Mouse (Mus musculus) cerebellum, adult 11-12 months (tissue): Measurements from ENCODE around the gene Upp2.

Source experiments
- DNase-seq: peaks from one replicate; pipeline ENCODE4 v3.0.0; 2022

The Upp2 gene

GRCm38 (mm10) chr2:58552296-58552695 is 14.8 kb upstream of the Upp2 start:
- no peak for DNase-seq

DNA sequence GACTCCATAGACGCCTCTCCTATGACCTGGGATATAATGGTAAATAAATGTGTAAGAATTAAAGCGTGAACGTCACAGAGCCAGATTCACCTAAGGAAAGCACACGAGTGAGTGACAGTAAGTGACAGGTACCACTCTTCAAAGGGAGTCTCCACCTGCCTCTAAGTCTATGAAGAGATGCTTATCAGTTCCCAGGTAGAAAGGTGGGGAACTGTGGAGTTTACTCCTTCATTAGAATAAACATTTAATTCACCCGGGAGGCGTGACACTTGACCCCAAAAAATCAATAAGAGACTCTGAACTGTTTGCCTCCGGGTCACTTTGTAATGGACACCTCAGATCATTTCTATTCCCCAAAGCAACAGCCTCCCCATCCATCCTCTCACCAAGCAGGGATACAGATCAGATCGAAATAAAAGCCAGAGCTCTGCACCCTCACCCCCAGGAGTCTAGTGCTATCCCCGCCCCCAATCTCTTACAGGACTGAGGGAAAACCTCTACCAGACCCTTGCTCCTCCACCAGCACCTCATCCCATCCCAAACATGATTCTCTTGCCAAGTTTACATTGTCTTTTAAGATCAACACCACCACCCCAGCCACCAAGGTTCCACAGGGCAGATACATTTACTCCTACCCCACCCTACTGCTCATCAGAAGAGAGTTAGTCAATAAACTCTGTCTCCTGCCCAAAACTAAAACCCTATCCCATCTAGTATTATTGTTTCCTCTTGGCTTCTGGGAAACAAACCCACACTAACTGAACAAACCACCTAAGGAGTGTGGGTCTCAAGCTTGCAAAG is 9.9 kb upstream of the Upp2 start:
- DNase-seq, result no peak

- no peak for DNase-seq
Measured at GRCm38 (mm10) chr2:58562137-58562536, 5.0 kb upstream of the Upp2 start.

DNA sequence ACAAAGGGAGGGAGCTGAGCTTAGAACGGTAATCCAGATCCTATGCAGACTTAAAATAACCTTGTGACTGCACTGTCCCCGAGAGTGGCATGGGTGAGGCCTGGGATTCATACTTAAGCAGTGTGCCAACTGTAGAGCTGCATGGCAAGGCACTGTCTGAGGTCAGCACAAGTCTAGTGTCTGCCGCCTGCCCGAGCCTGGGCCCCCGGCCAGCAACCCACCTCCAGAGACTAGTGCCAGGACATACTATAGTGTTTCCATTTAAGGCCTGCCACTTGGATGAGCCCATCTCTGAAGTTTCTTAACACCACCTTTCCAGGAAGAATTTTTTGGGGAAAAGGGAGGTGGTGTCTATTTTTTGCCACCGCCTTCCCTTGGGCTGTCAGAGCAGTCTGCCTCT is 1.8 kb upstream of the Upp2 start:
- DNase-seq, result peak; percentile 74

DNA sequence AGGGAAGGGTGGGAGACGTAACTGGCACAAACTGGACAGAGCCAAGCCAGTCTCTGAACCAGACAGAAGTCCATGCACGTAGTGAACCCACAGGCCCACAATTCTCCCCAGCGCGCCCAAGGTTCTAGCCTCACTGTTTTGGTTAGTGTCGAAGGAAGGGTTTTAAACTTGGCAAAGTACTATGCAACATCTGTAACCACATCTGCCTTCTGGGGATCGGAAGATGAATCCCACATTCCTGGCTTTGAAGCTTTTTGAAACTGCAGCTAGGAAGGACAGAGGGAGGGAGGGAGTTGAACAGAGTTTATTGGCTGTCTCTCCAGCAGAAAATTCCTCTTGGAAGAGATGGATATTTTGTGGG is 1.1 kb upstream of the Upp2 start:
- DNase-seq, result peak; percentile 55

DNA sequence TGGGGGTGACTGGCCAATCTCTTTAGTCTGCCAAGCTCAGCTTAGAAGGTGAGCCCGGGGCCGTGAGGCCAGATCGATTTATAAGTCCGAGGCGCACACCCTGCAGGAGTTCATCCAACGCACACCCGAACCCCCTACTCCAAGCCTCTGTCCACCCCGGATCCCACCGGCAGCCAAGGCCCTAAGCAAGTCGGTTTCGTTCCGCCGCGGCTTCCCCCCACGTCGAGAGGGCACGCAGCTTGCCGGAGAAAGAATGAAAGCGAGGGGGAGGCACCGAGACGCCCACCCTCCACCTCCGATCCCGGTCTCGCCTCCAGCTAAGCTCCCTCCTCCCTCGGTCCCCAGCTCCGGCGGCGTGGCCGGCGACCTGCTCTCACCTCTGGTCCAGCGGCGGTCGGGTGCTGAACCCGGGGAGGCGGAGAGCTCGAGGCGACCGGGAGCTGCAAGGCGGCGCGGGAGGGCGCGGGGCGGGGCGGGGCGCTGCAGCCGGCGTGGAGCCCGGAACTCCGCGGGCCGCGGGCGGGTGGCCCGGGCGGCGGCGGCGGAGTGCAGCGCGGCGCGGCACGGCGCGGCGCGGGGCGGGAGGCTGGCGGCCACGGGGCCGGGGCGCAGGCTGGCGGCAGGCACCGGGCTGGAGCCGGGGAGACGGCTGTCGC is 560 bp upstream of the Upp2 start:
- peak; percentile 80 for DNase-seq

DNA sequence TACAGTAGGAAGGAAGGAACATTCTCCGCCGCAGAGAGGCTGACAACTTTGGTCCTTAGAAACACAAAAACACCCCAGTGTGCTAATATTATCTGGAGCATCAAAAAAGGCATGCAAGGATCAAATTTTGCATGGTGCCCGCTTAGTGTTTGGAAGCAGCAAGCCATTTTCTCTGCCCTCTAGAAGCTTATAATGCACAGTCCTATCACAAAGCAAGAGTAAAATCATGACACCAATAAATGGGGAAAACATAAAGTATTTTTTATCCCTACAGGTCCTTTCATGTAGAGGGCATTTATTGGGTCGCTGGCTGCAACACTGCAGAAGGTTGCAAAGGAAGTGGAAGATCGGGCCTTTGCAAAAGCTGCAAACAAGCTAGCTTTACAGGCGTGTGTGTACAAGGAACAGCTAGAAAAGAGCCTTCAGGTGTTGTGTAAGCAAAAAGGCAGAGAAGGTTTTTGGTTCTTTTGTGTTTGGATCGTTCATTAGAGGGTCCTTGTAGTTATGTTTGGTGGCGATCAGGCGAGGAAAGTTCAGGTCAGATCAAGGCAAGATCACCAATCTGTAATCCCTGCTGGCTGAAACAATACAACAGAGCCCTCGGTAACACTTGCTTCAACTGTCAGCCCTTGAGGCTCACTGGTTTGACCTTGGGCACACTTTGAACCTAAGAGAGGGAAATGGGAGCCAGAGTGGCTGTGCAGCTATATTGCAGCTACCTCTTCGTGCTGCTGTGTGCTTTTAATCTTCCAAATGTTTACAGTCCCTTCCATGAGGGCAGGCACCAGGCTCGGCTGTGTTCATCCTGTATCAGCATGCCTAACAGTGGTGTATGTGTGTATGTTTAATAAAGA is 995 bp downstream of the Upp2 start:
- DNase-seq, result peak; percentile 31

DNA sequence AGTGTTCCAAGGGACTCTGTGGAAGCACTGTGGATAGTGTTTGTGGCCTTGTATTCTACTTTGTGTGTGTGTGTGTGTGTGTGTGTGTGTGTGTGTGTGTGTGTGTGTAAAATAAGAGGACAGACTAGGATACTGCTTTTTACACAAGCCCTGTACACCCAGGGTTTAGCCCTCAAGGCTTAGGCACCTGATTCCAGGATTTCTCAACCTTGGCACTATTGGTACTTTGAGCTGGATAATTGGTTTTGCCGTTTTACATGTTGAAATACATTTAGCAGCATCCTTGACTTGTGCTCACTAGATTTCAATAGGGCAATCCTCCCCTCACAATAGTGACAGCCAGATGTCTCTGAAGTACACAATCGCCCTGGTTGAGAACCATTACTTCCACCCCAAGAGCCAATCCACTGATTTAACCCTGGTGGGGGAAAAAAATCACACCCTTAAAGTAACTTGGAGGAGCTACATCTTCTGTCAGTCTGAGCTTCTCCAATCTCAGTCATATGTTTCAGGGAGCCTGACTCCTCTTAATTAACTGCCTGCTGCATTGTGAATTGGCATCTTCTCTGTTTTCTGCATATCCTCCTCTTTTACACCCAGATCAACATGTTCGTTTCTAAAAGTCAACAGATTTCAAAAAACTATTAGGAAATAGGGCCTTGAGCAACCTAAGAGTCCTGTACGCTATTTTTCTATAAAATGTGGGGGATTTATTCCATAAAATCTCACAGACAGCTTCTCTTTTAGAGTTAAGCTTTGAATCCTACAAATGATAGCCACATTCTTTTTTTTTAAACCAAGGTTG is 1.9 kb downstream of the Upp2 start:
- DNase-seq, result no peak

DNA sequence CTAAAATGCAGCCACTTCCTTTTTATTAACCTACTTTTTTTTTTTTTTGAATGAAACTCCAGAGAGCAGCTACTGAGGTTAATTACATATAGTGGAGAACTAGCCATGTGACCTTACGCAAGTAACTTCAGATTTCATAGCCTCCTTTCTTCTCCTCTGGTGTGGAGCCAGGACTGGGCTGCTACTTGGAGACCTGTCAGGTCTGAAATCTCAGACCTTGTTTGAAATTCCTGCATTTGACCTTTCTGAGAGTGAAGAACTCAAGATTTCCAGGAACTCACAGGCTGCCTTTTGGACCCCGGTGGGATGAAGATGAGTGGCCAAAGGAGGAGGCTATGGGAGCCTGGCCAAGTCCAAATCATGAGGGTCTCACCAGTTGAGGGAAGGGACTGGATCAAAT is 7.1 kb downstream of the Upp2 start:
- no peak for DNase-seq

DNA sequence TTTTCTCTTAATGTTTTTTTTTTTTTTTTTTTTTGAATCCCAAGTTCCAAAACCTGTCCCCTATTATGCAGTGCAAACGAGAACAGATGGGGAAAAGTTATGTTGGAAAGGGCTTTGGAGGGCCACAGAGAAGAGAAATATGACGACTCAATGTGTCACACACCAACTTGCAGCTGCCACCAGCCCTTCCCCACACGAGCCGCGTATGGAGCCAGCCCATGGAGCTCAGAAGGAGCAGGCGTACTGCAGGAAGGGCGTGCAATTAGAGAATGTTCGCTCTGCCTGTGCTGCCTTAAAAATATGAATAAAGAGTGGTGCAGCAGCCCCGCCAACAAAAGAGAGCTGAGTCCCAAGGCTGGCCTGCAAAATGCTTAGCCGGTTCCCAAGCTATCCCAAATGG is 19.2 kb downstream of the Upp2 start:
- DNase-seq, result no peak

GRCm38 (mm10) chr2:58589637-58590036 is 22.5 kb downstream of the Upp2 start:
- DNase-seq, result no peak

DNA sequence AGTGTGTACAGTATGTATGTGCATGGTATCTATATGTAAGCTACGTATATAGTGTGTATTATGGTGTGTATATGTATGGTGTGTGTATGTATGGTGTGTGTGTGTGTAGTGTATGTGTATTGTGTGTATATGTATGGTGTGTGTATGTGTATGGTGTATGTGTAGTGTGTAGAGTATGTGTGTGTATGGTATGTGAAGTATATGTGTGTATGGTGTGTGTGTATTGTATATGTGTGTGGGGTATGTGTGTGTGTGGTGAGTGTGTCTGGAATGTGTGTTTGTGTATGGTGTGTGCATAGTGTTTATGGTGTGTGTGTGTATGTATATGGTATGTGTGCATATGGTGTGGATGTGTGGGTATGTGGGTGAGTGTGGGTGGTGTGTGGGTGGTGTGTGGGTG is 23.0 kb downstream of the Upp2 start:
- no peak for DNase-seq

DNA sequence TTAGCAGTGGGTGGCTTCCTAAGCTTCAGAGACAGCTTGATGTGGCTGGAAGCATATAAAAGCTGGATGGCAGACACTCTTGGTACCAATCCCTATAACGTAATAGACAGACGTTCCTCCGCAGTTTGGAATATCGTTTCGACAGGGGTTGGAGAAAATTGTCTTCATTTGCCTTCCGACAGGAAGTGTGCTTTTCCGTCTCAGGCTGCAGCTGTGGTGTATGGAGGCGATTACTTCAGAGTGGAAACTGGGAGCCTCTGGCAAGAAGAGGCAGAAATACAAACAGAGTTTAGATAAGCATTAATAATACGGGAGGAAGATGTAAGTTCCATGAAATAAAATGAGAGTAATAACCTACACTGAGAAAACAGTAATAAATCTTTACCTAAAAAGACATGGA is 28.3 kb downstream of the Upp2 start:
- DNase-seq, result no peak

GRCm38 (mm10) chr2:58596774-58597342 is 29.8 kb downstream of the Upp2 start:
- peak; percentile 83 for DNase-seq

- peak; percentile 29 for DNase-seq
Measured at GRCm38 (mm10) chr2:58597556-58597955, 30.5 kb downstream of the Upp2 start.

DNA sequence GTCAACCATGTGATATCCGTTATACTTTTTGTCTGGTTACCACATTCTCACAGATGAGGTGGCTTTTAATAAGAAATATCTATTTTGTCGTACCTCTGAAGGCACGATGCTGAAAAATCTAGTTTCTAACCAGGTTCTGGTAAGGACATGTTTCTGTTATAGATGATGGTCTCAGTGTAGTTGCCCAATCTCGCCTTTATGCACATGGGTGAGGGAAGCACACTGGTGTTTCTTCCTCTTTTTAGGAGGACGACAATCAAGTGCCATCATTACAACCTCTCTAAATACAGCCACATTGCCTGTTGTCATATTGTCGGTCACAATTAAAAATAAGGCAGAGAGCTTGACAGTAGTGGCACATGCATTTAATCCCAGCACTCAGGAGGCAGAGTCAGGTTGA is 32.5 kb downstream of the Upp2 start:
- DNase-seq, result no peak

DNA sequence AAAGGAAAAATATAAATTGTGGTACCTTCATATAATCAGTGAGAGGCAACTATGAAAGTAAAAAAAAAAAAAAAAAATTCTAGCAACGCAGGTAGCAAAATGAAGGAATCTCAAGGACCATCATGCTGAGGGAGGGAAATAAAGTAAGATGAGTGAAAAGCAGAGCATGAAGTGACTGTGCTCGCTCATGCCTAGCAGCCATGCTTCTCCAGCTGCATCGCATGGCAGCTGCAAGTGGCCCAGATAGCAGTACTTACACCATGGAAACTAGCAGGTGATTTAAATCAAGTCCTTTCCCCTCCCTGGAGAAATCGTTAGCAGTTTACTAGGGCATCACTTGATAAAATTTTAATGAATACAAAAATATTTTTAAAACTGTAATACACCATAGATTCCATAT is 34.3 kb downstream of the Upp2 start:
- DNase-seq, result no peak

DNA sequence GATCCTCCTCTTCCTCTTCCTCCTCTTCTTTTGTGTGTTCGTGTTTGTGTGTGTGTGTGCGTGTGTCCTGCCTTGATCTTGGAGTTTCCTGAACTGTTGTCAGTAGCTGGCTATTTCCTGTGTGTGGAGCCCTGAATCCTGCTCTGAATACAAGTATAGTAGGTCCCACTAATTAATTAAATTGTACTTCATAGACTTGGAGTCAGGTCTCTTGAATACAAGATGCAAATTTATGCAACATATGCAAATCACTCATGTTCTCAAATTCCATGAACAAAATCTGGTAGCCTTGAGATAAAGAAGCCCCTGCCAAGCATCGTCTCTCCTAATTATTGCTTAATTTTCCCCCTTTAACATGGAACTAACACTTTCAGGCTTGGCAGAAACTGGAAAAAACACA is 36.3 kb downstream of the Upp2 start:
- DNase-seq, result no peak

DNA sequence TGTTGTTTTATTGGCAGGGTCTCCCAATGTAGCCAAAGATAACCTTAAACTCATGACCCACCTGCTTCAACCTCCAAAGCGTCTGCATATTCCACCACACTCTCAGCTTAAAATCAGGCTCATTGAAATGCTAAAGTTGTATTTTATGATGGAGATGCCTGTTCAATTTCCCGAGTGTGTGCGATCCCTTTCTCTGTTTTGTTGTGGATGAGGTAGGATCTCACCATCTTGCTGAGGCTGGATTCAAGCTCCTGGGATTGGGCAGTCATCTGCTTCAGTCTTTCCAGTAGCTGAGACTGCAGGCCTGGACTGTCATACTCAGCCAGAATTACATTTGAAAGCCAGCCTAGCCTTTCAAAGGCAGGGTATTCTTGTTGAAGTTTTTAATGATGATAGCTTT is 37.7 kb downstream of the Upp2 start:
- DNase-seq, result no peak

DNA sequence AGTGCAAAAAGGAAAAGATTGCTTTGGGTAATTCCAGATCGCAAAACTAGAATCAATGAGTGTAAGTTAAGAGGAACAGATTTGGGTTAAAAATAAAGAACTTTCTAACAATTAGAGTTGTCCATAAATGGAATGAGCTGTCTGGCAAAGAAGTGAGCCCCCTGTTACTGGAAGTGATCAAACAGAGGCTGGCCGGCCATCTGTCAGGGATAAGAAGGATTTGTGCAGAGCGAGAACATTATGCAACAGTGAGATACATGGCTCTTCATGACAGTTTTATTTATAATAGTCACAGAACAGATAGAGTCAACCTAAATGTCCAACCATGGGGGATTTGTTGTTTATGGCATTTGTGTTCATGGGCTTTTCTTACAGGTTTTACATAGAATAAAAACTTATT is 46.6 kb downstream of the Upp2 start:
- DNase-seq, result peak; percentile 18

GRCm38 (mm10) chr2:58614851-58615250 is 47.8 kb downstream of the Upp2 start:
- no peak for DNase-seq

- no peak for DNase-seq
Measured at GRCm38 (mm10) chr2:58615766-58616165, 48.7 kb downstream of the Upp2 start.

GRCm38 (mm10) chr2:58625186-58625585 is 58.1 kb downstream of the Upp2 start:
- no peak for DNase-seq
